Mouse (Mus musculus) kidney, adult 2 months (tissue): ENCODE data around the gene Dnmt1.

Source experiments
- CTCF ChIP-seq: fragments of 200-500 bp; conservative IDR thresholded peaks from 2 replicates; pipeline ENCODE4 v1.5.1; 2011; ENCODE audit warnings: low read depth, mild to moderate bottlenecking, control low read depth, low read length, moderate library complexity, mixed read lengths; ENCODE audit not compliant: insufficient read depth, insufficient read length
- POLR2A ChIP-seq: fragments of 200-500 bp; IDR thresholded peaks from one replicate; pipeline ENCODE4 v1.6.1; 2011; ENCODE audit warnings: low read depth, low read length, control low read depth

DNA sequence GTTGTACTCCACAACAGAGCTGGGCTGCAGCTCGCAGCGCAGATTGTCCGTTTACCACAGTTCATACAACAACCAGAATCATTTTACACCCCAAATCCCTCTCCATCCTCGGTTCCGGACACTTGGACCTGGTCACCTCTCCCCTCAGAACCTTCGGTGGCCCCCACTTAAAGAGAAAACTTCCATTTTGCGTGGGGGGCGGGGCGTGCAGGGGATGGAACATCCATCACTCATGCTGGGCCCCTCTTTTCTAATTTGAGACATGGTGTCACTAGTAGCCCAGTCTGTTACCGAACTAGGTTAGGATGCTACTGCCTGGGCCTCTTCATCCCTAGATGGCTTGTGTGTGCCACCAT lies 81.0 kb downstream of the Dnmt1 start:
- TF ChIP-seq POLR2A (no peak), CTCF (no peak)
